Mouse (Mus musculus): Measurements from ENCODE around the gene Stx1b.

Gene Stx1b

GRCm38 (mm10) chr7:127815954-127816821 lies 8.2 kb downstream of the Stx1b start:
- DNase-seq: peak; percentile 35 to 38

GRCm38 (mm10) chr7:127815116-127815665 lies 9.2 kb downstream of the Stx1b start:
- DNase-seq: no peak

- DNase-seq: no peak
These were observed 10.0 kb downstream of the Stx1b start for GRCm38 (mm10) chr7:127814241-127814921.

GRCm38 (mm10) chr7:127813821-127814220 lies 10.5 kb downstream of the Stx1b start:
- DNase-seq: no peak

GRCm38 (mm10) chr7:127812292-127812691 lies 12.1 kb downstream of the Stx1b start:
- DNase-seq: no peak

GRCm38 (mm10) chr7:127811240-127811639 lies 13.1 kb downstream of the Stx1b start:
- DNase-seq: no peak

- no peak for DNase-seq
These were observed 13.7 kb downstream of the Stx1b start for GRCm38 (mm10) chr7:127810650-127811049.

GRCm38 (mm10) chr7:127809846-127810245 lies 14.5 kb downstream of the Stx1b start:
- no peak for DNase-seq

GRCm38 (mm10) chr7:127808821-127809220 lies 15.5 kb downstream of the Stx1b start:
- no peak for DNase-seq

GRCm38 (mm10) chr7:127802313-127802712 lies 22.0 kb downstream of the Stx1b start:
- no peak for DNase-seq

GRCm38 (mm10) chr7:127801010-127801621 lies 23.2 kb downstream of the Stx1b start:
- no peak for DNase-seq

GRCm38 (mm10) chr7:127800435-127801009 lies 23.8 kb downstream of the Stx1b start, which contains the start of gene Hsd3b7:
Hsd3b7 (plus strand) TSS chr7:127800604.
- peak; percentile 53 to 59 for DNase-seq

- DNase-seq: no peak
These were observed 24.6 kb downstream of the Stx1b start for GRCm38 (mm10) chr7:127799738-127800137.

GRCm38 (mm10) chr7:127799211-127799610 lies 25.1 kb downstream of the Stx1b start:
- DNase-seq: no peak

GRCm38 (mm10) chr7:127798591-127798990 lies 25.8 kb downstream of the Stx1b start:
- DNase-seq: no peak

GRCm38 (mm10) chr7:127797076-127797845 lies 27.1 kb downstream of the Stx1b start:
- no peak for DNase-seq

- DNase-seq: no peak
These were observed 39.0 kb downstream of the Stx1b start, which contains the start of gene Gm49388 for GRCm38 (mm10) chr7:127785308-127785707. Gm49388 (plus strand) TSS chr7:127785608.

GRCm38 (mm10) chr7:127778350-127778749 lies 46.0 kb downstream of the Stx1b start:
- DNase-seq: no peak

- peak; percentile 33 to 58 for DNase-seq
These were observed 46.7 kb downstream of the Stx1b start for GRCm38 (mm10) chr7:127777474-127778266.

- peak; percentile 88 to 94 for DNase-seq
These were observed 47.4 kb downstream of the Stx1b start for GRCm38 (mm10) chr7:127776878-127777473.

- peak; percentile 52 to 74 for DNase-seq
These were observed 47.9 kb downstream of the Stx1b start, which contains the start of gene Setd1a for GRCm38 (mm10) chr7:127776426-127776825. Setd1a (plus strand) TSS chr7:127776670.
